Mouse (Mus musculus): ENCODE measurements at regions not wholly inside any gene's neighbourhood (a gene's known extent, or its start where the extent isn't known, plus 50 kb on each side); places are given as distances from the start of the nearest gene placed in this dataset.

DNA sequence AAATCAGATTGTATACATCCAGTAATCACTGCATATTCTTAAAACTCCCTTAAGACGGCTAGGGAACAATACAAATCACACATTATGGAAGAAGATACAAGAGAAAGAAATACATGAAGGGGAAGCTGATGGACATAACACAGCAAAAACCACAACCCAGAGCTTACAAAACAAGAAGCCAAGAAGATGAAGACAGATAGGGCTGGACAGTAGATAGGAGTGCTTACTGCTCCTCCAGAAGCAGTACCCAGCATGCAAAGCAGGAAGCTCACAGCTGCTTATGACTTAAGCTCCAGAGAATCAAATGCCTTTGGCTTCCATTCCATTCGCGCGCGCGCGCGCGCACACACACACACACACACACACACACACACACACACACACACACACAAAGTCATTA, 131.0 kb upstream of the Slc7a11 start:
- H3K4me3 ChIP-seq (ENCODE audit: insufficient read depth, low read length), result no peak overlapping the region

DNA sequence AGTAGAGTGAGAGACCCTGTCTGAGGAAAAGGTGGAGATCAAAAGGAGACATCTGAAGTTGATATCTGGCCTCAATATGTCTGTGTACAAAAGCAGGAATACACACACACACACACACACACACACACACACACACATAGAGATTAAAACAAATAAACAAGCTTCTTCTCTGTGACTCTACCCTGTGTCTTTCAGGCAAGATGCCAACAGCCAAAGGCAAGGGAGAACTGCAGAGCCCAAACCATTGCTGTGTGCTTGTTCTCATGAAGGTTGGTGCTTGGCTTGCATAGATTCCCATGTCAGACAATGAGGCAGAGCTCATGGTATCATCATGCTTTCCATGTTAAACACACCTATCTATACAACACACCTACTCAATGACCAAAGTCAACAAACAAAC, 126.6 kb upstream of the Slc7a11 start:
- no peak overlapping the region for H3K4me3 ChIP-seq (ENCODE audit: insufficient read depth, low read length)
- TF ChIP-seq CTCF (IDR thresholded peaks at IDR 0.05; ENCODE audit: extremely low read depth, insufficient read depth, low read length) (no peak), POLR2A (IDR thresholded peaks at IDR 0.05; ENCODE audit: extremely low read depth, insufficient read depth, low read length) (no peak)
- H3K27ac ChIP-seq (ENCODE audit: insufficient read depth, low read length), result no peak overlapping the region
- no peaks in the 10 kb centered on the region for H3K4me1 ChIP-seq (ENCODE audit: control insufficient read depth, insufficient read depth, low read length)

More for the DNA sequence above, 131.0 kb upstream of the Slc7a11 start:
- H3K27ac ChIP-seq (ENCODE audit: insufficient read depth, low read length), result no peak overlapping the region
- no peaks in the 10 kb centered on the region for H3K4me1 ChIP-seq (ENCODE audit: control insufficient read depth, insufficient read depth, low read length)
- no peak for TF ChIP-seq POLR2A (IDR thresholded peaks at IDR 0.05; ENCODE audit: extremely low read depth, insufficient read depth, low read length)

DNA sequence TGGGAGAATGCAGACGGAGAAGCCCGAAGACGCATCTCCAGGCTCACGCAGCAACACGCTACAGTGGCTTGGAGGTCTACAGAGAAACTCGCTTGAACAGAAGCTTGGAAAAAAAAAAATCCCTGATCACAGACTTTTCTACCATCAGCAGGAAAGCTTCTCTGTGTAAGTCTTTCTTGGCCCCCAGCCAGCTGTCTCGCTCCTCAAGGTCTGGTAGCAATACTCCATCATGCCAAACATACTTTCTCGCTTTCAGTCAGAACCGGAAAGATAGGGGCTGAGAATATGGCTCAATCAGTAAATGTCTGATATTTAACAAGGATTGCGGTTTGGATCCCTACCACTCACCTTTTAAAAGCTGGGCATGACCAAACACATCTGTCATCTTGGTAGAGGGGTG, 126.2 kb upstream of the Slc7a11 start:
- TF ChIP-seq POLR2A (IDR thresholded peaks at IDR 0.05; ENCODE audit: extremely low read depth, insufficient read depth, low read length), result no peak
- TF ChIP-seq CTCF (IDR thresholded peaks at IDR 0.05; ENCODE audit: extremely low read depth, insufficient read depth, low read length), result no peak
- H3K27ac ChIP-seq (ENCODE audit: insufficient read depth, low read length), result no peak overlapping the region
- no peak overlapping the region for H3K4me3 ChIP-seq (ENCODE audit: insufficient read depth, low read length)
- no peaks in the 10 kb centered on the region for H3K4me1 ChIP-seq (ENCODE audit: control insufficient read depth, insufficient read depth, low read length)

DNA sequence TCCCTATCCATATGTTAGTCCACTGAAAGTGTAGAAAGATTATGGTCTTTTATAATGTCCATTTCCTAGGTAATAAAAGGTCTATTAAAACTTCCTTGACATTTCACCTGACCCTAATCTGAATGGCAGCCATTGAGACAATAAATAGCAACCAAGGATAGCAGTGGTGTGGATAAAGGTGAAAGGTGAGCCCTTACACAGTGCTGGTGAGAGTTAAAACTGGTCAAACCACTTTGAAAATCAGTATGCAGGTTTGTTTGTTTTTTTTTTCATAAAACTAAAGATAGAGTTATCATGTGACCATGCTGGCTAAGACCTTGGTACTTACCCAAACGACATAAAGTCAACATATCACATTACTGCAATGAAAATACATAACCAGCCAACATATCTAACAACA, 110.7 kb upstream of the Slc7a11 start:
- Histone ChIP-seq H3K4me3 (ENCODE audit: insufficient read depth, low read length) (no peak overlapping the region), H3K27ac (ENCODE audit: insufficient read depth, low read length) (no peak overlapping the region), H3K4me1 (ENCODE audit: control insufficient read depth, insufficient read depth, low read length) (no peaks in the 10 kb centered on the region)
- TF ChIP-seq CTCF (IDR thresholded peaks at IDR 0.05; ENCODE audit: extremely low read depth, insufficient read depth, low read length), result no peak
- TF ChIP-seq POLR2A (IDR thresholded peaks at IDR 0.05; ENCODE audit: extremely low read depth, insufficient read depth, low read length), result no peak

DNA sequence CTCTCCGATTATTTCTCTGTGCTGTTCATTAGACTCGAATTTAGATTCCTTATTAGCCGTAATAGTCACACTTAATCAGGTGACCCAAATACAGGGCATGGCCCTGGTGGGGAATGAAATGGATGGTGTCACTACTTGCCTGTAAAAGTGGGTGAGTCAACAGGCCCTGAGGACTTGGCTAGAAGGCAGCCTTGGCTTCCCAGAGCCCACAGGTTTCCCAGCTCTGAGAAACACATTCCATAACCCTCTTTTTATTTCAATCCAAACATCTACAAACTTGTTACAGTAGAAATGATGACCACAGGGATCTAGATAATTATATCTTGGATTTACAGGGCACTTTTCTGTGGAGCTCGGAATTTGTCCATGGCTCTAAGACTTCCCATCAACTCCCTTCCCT, 105.2 kb upstream of the Slc7a11 start:
- no peak overlapping the region for H3K4me3 ChIP-seq (ENCODE audit: insufficient read depth, low read length)
- no peak overlapping the region for H3K27ac ChIP-seq (ENCODE audit: insufficient read depth, low read length)
- TF ChIP-seq CTCF (IDR thresholded peaks at IDR 0.05; ENCODE audit: extremely low read depth, insufficient read depth, low read length) (no peak), POLR2A (IDR thresholded peaks at IDR 0.05; ENCODE audit: extremely low read depth, insufficient read depth, low read length) (no peak)
- no peaks in the 10 kb centered on the region for H3K4me1 ChIP-seq (ENCODE audit: control insufficient read depth, insufficient read depth, low read length)

DNA sequence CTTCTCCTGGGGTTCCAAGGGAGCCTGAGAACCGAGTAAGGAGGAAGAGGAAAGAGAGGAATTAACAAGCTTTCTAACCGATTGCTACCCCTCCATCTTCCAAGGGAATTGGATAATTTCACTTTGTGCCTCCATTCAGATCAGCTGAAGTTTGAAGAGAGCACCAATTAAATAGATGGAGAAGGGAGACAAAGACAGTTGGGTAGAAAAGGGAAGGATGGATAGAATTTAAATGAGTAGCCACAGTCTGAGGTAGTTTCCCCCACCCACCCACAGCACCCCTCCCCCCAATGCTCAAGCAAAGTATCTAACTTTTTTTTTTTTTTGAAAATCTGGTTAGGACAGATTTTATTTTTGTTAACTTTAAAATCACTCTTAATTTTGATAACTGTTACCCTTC, 87.2 kb upstream of the Slc7a11 start:
- Histone ChIP-seq H3K4me3 (ENCODE audit: insufficient read depth, low read length) (no peak overlapping the region), H3K4me1 (ENCODE audit: control insufficient read depth, insufficient read depth, low read length) (no peaks in the 10 kb centered on the region), H3K27ac (ENCODE audit: insufficient read depth, low read length) (no peak overlapping the region)
- no peak for TF ChIP-seq CTCF (IDR thresholded peaks at IDR 0.05; ENCODE audit: extremely low read depth, insufficient read depth, low read length)
- no peak for TF ChIP-seq POLR2A (IDR thresholded peaks at IDR 0.05; ENCODE audit: extremely low read depth, insufficient read depth, low read length)

DNA sequence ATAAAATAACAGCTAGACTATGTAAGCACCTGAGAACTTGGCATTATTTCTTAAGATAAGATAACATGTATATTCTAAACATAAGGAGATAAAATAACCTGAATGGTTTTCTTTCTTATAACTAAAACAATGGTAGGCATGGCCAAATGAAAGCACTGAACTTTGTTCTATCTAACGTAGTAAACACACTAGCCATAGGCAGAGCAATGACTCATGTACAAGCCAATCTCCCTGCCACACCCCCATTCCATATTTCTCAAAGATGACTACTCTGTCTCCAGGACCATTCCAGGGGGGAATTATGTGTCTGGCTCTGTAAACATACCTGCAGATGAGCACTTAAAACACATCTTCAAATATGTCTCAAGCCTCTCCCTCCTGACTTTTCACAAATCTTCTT, 80.6 kb upstream of the Slc7a11 start:
- TF ChIP-seq CTCF (IDR thresholded peaks at IDR 0.05; ENCODE audit: extremely low read depth, insufficient read depth, low read length) (no peak), POLR2A (IDR thresholded peaks at IDR 0.05; ENCODE audit: extremely low read depth, insufficient read depth, low read length) (no peak)
- H3K4me1 ChIP-seq (ENCODE audit: control insufficient read depth, insufficient read depth, low read length), result no peaks in the 10 kb centered on the region
- H3K4me3 ChIP-seq (ENCODE audit: insufficient read depth, low read length), result no peak overlapping the region
- H3K27ac ChIP-seq (ENCODE audit: insufficient read depth, low read length), result no peak overlapping the region

DNA sequence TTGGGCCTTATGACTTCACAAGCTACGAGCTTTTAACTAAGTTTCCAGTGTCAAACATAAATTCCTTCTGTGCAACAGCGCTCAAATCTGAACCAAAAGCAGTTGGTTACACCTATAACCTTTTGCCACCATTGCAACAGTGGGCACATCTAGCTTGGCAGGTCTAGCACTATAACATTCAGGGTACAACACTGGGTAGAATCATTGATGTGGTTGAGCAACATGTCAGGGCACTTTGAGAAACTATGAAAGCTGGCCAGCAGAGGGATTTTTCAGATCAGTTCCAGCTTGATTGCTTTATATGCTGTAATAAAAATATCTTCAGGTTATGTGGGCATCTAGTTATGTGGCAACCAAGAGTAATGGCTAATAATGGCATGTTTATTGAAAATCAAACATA, 63.8 kb upstream of the Slc7a11 start:
- no peak overlapping the region for H3K27ac ChIP-seq (ENCODE audit: insufficient read depth, low read length)
- no peaks in the 10 kb centered on the region for H3K4me1 ChIP-seq (ENCODE audit: control insufficient read depth, insufficient read depth, low read length)
- H3K4me3 ChIP-seq (ENCODE audit: insufficient read depth, low read length), result no peak overlapping the region
- TF ChIP-seq POLR2A (IDR thresholded peaks at IDR 0.05; ENCODE audit: extremely low read depth, insufficient read depth, low read length) (no peak), CTCF (IDR thresholded peaks at IDR 0.05; ENCODE audit: extremely low read depth, insufficient read depth, low read length) (no peak)

Data from cortical plate, adult 2 months (tissue).